Mouse (Mus musculus) ES-Bruce4 (cell line): Measurements from ENCODE around the gene Gemin5. TPM values are rescaled to one million over a fixed set of nuclear protein-coding genes. Genes with fewer than 3 reads are reported as not detected.

ENCODE experiments used
- H3K27ac ChIP-seq: 2 replicates; pipeline ENCODE4 v1.5.1; 2012; ENCODE audit warnings: low read length, inconsistent platforms; ENCODE audit not compliant: insufficient read depth
- H3K27me3 ChIP-seq: 2 replicates; pipeline ENCODE4 v1.6.1; 2012; ENCODE audit warnings: mild to moderate bottlenecking, low read length, inconsistent platforms; ENCODE audit not compliant: control insufficient read depth, poor library complexity, insufficient read depth, severe bottlenecking
- H3K36me3 ChIP-seq: 2 replicates; pipeline ENCODE4 v1.6.1; 2012; ENCODE audit warnings: inconsistent platforms, mild to moderate bottlenecking, low read length, moderate library complexity; ENCODE audit not compliant: control insufficient read depth, poor library complexity, insufficient read depth, severe bottlenecking
- H3K4me1 ChIP-seq: one replicate; pipeline ENCODE4 v1.8.1; 2011; ENCODE audit warnings: low read length; ENCODE audit not compliant: control insufficient read depth, insufficient read depth
- H3K4me3 ChIP-seq: 2 replicates; pipeline ENCODE4 v1.5.1; 2011; ENCODE audit warnings: low read depth, mild to moderate bottlenecking, low read length
- H3K9ac ChIP-seq: 2 replicates; pipeline ENCODE4 v1.6.1; 2012; ENCODE audit warnings: low read depth, mild to moderate bottlenecking, inconsistent platforms; ENCODE audit not compliant: poor library complexity, severe bottlenecking
- H3K9me3 ChIP-seq: replicated peaks from 2 replicates; pipeline ENCODE4 v1.6.1; 2012; ENCODE audit warnings: mild to moderate bottlenecking, low read length, inconsistent platforms; ENCODE audit not compliant: control insufficient read depth, poor library complexity, insufficient read depth, severe bottlenecking
- CTCF ChIP-seq: IDR thresholded peaks from one replicate; pipeline ENCODE4 v1.8.1; 2011; ENCODE audit warnings: low read depth, low read length
- EP300 ChIP-seq: IDR thresholded peaks from 2 replicates; pipeline ENCODE4 v1.6.1; 2011; ENCODE audit warnings: low read depth, low read length; ENCODE audit not compliant: insufficient read depth
- POLR2A ChIP-seq: IDR thresholded peaks from one replicate; pipeline ENCODE4 v1.8.1; 2011; ENCODE audit warnings: low read length; ENCODE audit not compliant: insufficient read depth
- polyA plus RNA-seq: library from polyadenylated mRNA; stranded (reverse); fragments of >200 nt; gene quantifications from 2 replicates; pipeline ENCODE4 v1.2.4, GENCODE M21; 2011; ENCODE audit warnings: low read depth; ENCODE audit not compliant: missing spikeins, insufficient read depth, insufficient read length

The Gemin5 gene
- polyA plus RNA-seq, 1 experiment: 50.4 TPM

DNA sequence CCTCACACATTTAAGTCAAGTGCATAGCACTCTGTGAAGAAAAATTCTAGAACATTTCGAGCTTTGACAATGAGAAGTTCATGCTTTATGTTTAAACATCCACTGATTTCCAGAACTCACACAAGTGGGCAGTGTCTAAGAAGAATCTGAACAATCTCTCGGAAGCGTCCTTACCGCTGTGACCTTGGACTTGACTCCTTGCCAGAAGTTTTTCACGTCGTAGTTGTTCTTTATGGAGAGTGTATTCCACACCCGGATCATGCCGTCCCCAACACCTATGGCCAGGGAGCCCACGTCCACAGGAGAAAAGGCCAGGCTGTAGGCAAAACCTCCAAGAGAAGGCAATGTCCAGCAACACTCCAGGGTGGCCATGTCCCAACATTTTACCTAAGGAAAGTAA is 12.9 kb downstream of the Gemin5 start:
- no peak overlapping the region for H3K4me3 ChIP-seq
- no peaks in the 10 kb centered on the region for H3K4me1 ChIP-seq
- no peak for TF ChIP-seq EP300
- no peak for TF ChIP-seq CTCF
- no peak for TF ChIP-seq POLR2A
- H3K36me3 ChIP-seq: peaks cover 86% of the 10 kb centered on the region
- H3K9ac ChIP-seq: no peak overlapping the region
- H3K27me3 ChIP-seq: no peaks in the 10 kb centered on the region
- H3K27ac ChIP-seq: no peak overlapping the region
- no peaks in the 10 kb centered on the region for H3K9me3 ChIP-seq

DNA sequence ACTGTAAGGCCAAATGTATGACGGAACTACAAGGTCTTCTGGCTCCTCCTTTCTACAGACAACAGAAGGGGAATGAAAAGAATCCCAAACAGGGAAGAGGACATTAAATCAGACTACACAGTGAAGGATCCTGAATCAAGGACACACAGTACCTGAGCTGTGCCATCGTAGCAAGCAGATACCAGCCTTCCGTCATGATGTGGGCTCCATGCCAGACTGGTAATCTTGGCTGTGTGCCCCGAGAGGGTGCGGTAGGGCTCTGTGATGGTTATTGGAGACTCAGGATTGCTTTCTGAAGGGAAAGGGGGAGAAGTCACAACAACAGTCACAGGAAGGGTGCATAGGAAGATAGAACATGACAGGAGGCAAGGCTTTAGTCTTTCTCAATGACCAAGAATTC is 22.1 kb downstream of the Gemin5 start:
- Histone ChIP-seq H3K36me3 (peaks cover 76% of the 10 kb centered on the region), H3K9ac (no peak overlapping the region), H3K4me3 (no peak overlapping the region), H3K27me3 (no peaks in the 10 kb centered on the region), H3K27ac (no peak overlapping the region), H3K4me1 (no peaks in the 10 kb centered on the region), H3K9me3 (no peaks in the 10 kb centered on the region)
- TF ChIP-seq EP300 (no peak), CTCF (no peak), POLR2A (no peak)

DNA sequence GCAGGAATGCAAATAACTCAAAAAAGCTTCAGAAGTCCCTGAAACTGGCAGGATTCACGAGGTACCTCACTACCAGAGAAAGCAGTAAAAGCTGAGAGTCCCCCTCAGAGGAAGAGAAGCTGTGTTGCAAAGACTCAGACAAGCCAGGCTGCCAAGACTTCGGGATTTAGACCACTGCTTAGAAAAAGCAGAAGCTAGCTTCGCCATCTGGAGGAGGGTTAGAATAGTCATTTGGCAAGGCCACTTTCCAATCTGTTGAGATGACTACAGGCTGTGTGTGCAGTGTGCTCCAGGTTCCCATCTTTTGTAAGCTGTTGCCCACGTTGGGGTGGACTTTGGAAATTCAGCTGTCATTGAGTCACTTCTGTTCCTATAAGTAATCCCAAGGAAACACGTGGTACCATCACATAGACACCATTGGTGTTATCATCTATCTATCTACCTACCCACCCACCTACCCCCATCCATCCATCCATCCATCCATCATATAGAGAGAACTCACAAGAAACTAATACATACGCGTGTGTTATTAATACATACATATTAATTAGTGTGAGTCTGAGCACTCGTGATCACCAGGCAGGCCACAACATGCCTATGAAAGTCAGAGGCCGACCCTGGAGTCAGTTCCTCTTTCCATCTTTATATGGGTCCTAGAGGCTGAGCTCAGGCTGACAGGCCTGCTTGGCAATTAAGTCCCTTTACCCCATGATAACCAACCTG is 24.5 kb downstream of the Gemin5 start:
- H3K9ac ChIP-seq: no peak overlapping the region
- no peak overlapping the region for H3K4me3 ChIP-seq
- H3K27me3 ChIP-seq: no peaks in the 10 kb centered on the region
- H3K27ac ChIP-seq: no peak overlapping the region
- no peak for TF ChIP-seq POLR2A
- no peak for TF ChIP-seq EP300
- no peak for TF ChIP-seq CTCF
- peaks cover 1% of the 10 kb centered on the region for H3K4me1 ChIP-seq
- no peaks in the 10 kb centered on the region for H3K9me3 ChIP-seq
- peaks cover 79% of the 10 kb centered on the region for H3K36me3 ChIP-seq

DNA sequence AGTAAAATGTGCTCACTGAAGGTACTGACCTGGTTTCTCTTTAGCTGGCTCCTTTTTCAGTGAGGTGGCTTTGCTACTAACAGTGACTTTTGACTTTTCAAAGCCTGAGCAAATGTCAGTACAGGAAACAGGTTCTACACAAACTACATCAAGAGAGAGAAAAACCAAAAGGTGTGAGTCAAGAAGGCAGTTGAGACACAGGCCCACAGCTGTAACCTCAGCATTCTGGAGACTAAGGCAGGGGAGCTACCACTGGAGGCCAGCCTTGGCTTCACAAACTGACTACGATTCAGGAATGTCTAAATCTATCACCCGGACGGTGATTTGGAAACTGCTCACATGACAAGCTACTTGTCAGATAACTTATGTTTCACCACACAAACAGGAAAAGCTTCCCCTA is 28.9 kb downstream of the Gemin5 start:
- no peak overlapping the region for H3K4me3 ChIP-seq

DNA sequence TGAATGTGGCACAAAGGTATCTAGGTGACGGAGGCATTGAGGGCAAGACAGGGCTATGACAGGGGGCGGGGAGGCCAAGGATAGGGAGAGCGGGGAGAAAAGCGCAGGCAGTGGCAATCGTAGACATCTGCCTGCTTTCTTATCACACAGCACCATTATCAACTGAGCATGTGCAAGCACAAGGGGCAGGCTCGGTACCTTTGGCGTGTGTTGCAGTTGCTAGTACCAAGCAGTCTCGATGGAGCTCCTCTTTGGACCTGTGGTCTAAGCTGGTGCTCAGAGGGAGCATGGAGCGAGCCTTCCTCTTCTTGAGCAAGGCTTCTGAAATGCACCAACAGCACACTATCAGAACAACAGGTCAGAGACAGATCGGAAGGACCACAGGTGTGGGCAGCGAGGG is 29.5 kb downstream of the Gemin5 start:
- no peak overlapping the region for H3K27ac ChIP-seq

More for the DNA sequence above, 28.9 kb downstream of the Gemin5 start:
- Histone ChIP-seq H3K27ac (no peak overlapping the region), H3K4me1 (peaks cover 5% of the 10 kb centered on the region), H3K27me3 (no peaks in the 10 kb centered on the region), H3K9me3 (no peaks in the 10 kb centered on the region), H3K36me3 (peaks cover 86% of the 10 kb centered on the region), H3K9ac (no peak overlapping the region)
- TF ChIP-seq POLR2A (no peak), CTCF (no peak), EP300 (no peak)

DNA sequence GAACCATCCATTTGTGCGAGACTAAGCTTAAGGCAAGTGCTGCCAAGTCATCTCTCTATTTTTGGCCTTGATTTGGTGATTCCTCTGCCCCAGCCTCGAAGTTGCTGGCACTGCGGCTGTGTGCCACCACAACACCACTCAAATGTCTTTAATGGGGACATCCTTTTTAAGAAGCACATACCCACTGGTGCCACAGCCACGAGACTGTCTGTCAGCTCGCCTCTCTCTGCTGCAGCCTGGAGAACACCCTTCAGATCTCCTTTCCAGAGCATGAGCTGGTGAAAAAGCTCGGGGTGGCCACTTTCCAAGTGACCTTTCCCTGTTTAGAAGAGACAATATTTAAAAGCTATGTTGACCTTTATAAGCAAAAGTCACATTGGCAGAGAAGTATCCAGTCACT is 31.7 kb downstream of the Gemin5 start:
- no peak overlapping the region for H3K9ac ChIP-seq
- H3K27me3 ChIP-seq: no peaks in the 10 kb centered on the region
- no peak overlapping the region for H3K27ac ChIP-seq
- H3K9me3 ChIP-seq: no peaks in the 10 kb centered on the region
- no peak overlapping the region for H3K4me3 ChIP-seq
- H3K36me3 ChIP-seq: peaks cover 93% of the 10 kb centered on the region
- H3K4me1 ChIP-seq: peaks cover 5% of the 10 kb centered on the region
- TF ChIP-seq EP300: no peak
- TF ChIP-seq CTCF: no peak
- no peak for TF ChIP-seq POLR2A

More for the DNA sequence above, 29.5 kb downstream of the Gemin5 start:
- H3K4me3 ChIP-seq: no peak overlapping the region
- H3K9ac ChIP-seq: no peak overlapping the region
- no peaks in the 10 kb centered on the region for H3K27me3 ChIP-seq
- H3K4me1 ChIP-seq: peaks cover 5% of the 10 kb centered on the region
- no peak for TF ChIP-seq CTCF
- TF ChIP-seq POLR2A: no peak
- no peak for TF ChIP-seq EP300
- H3K9me3 ChIP-seq: no peaks in the 10 kb centered on the region
- H3K36me3 ChIP-seq: peaks cover 86% of the 10 kb centered on the region
